Mouse (Mus musculus) adipocyte (in vitro differentiated cells): Measurements from ENCODE around the gene Sept6.
A peak's percentile ranks its signal among the peaks of the same experiment; 100 is the strongest.
"Not testable (repeated sequence)": the region's sequence is repeated elsewhere in the genome, so short reads cannot be mapped to it uniquely, and the experiment has no call there.

ENCODE experiments used
- DNase-seq: peaks from one replicate; pipeline ENCODE4 v3.0.0-alpha.2; 2016; ENCODE audit warnings: low spot score

Sept6 gene

DNA sequence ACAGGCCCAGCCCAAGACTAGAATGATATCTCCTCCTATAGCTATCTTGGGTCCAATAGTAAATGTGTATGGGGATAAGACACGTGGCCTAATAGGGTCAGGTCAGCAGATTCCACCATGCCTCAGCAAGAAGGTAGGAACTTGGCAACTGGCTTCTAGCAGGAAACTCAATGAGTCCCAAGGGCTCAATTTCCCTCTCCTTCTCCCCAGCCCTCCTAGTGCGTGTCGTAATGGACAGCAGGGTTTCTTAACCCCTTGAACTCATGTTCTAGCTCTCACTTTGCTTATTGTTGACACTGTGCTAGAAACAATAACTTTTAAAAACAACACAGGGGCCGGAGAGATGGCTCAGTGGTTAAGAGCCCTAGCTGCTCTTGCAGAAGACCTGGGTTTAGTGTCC is 22.1 kb downstream of the Sept6 start:
- peak; percentile 54 for DNase-seq

DNA sequence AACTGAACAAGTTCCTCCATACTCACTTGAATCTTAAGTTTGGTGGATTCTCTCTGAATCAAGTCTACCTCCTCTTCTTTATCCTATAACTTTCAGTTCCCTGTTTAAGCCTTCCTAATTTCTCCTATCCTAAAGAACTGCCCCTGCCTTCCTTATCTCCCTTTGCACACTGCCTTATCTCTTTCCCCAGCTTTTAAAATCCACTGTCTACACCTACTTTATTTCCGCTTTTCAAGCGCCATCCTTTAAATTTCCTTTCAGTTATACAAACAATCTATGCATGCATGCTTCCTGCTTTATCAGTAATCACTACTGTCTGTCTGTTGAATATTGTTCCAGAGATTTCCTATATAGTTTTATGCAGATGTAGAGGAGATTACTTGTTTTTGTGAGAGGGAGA is 34.9 kb downstream of the Sept6 start:
- no peak for DNase-seq

DNA sequence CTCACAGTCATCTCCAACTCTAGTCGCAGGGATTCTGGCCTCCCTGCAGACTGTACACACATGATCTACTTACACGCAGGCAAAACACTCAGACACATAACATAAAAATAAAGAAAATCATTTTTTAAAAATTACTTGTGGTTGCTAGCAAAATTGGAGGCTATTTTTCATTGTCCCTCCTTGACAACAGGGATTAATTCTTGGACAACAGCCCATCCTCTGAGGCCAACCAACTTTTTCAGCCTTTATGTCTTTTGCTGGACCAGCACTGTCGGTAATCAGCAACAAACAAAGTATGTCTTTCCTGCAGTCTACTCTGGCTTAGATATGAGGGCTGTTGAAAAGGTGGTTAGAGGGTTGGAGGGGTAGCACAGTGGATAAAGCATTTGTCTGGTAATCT is 50.5 kb downstream of the Sept6 start:
- peak; percentile 54 for DNase-seq

DNA sequence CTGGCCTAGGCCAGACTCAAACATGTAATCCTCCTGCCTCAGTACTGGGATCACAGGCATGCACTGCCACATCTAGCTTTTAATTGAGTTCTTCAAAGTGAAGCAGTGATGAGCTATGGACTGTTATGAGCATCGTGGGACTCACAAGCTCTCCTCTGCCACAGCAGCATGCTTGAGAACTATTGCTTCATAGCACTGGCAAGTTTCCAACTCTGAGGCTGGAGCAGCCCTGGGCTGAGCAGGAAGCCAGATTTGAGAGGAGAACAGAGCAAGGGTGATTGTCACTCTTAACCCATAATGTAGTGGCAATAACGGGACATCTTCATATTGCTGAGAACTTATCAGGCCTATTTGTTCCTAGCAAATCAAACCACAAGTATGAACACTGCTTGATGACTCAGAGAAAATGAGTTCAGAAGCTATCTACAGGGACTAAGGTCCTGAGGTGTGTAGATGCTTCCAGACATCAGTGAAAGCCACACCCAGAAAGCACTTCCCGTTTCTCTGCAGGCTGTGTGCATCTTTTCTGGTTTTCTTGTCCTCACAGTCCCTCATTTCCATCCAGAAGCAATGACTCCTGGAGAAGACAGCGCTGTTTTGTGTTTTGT is 51.7 kb downstream of the Sept6 start:
- DNase-seq = peak; percentile 93

DNA sequence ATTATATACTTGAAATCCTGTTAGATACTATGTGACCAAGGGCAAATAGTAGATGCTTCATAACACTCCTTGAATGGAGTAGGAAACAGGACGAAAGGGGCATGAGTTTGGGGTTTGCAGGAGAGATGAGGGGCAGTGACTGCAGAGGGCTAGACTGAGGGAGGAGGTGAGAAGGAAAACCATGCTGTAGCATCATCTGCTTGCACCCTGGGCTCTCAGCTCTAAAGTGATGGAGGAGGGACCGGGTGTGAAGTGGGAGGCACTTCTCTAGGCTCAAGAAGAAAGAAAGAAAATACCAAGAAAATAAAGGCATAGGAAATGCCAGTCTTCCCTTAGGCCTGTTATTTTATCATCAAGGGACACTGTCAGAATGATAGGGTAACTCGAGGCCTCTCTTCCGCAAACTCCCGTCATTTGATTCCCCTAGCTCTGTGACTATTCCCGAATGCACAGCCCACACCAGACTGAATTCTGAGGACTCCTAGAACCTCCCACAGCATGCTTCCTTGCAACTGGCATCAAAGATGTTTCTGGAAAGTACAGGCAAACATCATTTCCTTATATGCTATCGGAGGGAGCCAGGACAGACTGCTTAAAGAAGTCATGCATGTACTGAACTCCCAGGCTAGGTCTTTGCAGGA is 56.1 kb downstream of the Sept6 start:
- DNase-seq = no peak

DNA sequence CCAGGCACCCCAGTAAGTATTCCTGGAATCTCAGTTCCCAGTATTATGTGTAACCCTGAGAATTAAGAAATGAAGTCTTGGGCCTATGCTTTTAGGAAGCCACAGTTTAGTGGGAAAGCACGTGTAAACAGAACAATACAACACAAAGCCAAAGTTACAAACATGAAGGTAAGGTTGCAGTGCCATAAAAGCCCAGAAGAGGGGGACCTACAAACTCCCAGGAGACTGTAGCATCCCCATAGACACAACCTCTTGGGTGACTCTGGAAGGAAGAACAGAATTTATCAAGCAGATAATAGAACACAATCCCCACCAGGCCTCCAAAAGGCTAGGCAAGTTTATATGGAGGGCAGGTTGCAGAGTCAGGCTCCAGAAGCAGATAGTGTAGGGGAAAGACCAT is 61.0 kb downstream of the Sept6 start:
- DNase-seq = no peak

DNA sequence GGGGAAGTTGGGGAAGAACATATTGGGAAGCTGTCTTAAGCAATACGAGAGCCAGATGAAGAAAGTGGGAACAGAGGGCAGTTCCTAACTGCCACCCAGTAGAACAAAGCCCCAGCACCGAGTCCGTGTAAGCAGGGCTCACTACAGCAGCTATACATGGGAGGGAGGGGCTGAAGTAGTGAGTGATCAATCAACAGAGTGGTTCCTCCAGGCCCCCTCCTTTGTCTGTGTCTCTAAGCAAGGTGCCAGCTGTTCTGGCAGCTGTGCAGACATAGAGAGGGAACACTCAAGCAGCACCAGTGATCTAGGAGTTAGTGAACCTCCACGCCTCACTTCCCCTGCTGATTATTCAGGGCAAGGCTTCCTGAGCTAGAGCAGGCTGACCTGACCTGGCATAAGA is 61.9 kb downstream of the Sept6 start:
- peak; percentile 41 for DNase-seq

DNA sequence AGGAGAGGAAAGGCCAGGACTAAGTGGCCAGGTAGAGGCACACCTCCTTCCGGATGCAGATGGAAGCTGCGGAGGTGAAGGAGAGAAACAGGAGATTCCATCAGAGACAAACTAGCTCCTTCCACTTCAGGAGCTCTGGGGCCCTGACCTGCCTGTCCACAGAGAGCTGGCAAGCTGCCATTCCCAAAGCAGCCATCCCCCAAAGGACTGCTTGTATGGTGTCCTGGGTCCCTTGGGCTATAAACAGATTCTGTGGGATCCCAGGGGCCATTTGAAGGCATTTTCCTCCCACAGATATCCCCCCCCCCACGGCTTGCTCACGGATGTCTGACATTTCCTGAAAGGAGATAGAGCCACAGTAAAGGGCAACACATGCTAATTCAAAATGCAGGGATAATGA is 62.8 kb downstream of the Sept6 start:
- no peak for DNase-seq

DNA sequence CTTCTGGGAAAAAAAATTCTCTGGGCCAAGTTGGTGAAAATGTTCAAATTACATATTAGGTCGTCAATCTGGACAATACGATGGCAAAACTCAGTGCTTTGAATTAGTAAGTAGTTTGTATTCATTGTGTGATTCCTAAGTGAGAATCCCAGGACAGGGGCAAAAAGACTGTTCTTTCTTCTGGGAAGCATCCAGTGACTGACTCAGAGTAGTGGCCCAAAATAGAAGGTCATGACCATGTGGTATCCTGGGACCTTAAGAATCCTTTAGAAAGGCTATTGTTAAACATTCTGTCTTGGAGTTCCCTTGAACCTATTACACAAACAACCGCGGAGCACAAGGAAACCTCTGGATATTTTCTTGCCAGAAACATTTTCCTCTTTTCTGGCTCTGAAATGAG is 70.2 kb downstream of the Sept6 start:
- DNase-seq = peak; percentile 50

DNA sequence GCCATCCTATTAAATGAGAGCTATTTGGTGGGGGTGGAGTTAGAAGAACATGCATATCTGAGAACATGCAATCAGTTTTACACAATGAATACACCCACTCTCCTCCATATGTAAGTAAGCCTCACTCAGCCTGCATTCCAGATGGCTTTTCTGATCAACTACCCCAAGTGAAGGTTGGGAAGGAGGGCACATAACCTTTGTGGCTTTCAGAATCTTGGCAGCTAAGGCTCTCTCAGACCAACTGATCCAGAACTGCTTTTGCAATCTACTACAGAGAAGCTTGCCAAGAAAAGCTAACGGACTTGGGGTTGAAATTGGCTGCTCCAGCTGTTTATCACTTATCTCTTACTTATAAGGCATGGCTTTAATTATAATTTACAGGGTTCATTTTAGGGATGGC is 73.8 kb downstream of the Sept6 start:
- DNase-seq = peak; percentile 80

DNA sequence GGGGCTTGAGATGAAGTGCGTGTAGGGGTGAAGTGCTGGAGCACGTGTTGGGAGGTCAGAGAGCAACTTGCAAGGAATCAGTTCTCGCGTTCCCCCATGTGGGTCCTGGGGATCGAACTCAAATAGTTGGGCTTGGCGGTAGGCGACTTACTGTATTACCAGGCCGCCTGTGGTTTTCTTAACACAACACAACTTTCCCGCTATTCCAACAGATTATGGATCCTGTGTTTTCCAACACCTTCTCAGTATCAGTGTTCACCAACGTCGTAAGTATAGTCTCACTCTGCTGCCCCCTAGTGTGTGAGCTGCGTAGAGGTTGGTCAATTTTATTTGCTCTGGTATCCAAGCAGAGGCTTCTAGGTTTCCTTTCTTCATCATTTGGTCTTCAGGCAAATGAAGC is 80.3 kb downstream of the Sept6 start:
- DNase-seq = peak; percentile 51

DNA sequence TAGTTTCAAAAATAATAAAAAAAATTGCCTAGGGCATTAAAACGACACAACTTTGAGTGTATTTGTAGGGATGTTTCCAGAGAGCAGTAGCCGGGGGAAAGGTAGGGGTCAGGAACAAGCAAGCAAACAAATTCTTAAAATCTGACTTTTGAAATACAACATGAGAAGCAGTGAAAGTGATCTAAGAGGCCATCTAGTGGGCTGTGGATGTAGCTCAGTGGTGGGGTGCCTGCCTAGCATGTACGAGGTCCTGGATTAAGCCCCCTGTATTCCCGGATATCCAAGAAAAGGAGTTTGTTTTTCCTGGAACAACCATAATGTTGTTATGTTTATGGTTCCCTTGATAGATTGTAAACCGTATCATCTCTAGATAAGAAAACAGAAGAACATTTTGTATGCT is 85.1 kb downstream of the Sept6 start:
- peak; percentile 31 for DNase-seq

DNA sequence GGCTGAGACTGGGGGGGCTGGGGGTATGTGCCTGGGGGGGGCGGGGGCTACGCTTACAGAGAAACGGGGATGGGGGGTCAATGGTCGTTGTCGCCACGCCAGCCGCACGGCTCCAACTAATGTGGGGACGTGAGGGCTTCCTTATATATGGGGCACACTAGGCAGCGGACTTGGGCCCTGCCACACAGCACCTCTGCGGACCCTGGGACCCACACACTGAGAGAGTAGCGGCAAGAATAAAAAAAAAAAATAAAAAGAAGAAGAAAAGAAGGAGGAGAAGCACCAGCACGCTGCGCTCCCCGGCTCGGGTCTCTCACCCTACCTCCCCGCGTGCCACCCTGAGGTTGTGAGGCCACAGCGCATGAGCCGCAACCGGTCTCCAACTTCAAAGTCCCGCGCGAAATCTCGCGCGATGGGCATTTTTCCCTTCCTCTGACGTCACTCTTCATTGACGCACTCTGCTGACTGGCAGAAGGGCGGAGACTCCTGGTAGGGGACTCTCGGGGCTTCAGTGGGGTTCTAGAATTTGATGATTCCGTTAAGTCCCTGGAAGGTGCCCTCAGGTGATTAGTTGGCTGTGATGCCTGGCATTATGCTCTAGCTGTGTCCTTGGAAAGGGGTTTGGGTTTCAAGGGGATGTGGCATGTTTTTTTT is 88.4 kb downstream of the Sept6 start:
- DNase-seq = peak; percentile 92

DNA sequence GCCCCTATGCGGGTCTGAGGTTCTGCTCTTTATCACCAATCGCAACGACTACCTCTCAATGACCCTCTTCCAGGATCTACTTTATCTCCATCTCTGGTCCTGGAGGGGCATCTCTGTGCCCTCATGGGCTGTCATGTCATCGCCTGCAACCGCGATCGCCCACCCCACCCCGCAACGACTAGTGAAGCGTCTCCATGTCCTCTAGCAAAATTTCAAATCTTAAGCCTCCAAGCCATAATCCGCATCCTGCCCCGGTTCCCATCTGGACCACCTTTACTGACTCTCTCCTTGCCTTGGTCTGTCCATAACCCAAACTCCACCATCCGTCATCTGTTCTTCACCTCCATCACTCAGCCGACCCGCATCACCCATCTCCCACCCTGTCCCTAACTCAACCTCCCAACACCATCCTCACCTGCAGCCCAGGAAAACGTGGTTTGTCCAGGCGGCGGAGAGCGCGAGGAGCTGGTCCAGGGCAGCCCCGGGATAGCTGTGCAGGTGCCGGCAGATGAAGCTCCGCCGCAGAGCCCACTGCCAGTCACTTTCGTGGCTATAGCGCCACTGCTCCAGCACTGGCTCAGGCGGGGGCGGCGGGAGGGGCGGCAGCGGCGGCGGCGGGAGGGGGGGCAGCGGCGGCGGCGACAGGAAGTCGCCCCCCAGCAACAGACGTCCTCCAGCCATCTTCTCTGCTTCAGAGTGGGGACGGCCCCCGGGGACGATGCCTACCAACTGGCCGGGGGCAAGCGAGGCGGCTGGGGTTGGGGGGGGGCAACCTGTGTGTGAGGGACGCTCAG is 89.1 kb downstream of the Sept6 start, which contains the start of gene Nkrf:
TSS of gene Nkrf (minus strand) at position 579 of the 794 bp plus-strand sequence.
- DNase-seq = no peak

DNA sequence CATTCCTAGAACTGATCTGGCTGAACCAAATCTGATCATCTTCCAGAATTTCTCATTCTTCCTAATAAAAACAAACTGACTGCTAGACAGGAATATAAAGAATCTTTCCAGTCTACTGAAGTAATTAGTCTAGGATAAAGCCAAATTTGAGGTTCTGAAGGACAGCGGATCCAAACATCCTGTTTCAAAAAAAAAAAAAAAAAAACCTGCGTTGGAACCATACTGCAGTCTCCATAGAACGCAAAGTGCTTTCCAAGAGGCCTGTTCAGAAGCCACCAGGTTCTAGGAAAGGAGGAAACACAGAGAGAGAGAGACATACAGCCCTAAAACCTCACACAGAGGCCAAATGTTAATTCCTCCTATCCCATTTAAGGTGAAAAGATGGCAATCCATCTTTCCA is 89.9 kb downstream of the Sept6 start:
- DNase-seq = no peak

DNA sequence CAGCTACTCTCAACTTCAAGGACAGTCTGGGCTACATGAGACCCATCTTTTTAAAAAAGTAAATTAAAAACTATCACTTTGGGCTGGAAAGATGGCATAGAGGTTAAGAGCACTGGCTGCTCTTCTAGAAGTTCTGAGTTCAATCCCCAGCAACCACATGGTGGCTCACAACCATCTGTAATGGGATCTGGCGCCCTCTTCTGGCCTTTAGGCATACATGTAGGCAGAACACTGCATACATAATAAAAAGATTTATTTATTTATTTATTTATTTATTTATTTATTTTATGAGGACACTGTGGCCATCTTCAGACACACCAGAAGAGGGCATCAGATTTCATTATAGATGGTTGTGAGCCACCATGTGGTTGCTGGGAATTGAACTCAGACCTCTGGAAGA is 92.7 kb downstream of the Sept6 start:
- not testable (repeated sequence) for DNase-seq

DNA sequence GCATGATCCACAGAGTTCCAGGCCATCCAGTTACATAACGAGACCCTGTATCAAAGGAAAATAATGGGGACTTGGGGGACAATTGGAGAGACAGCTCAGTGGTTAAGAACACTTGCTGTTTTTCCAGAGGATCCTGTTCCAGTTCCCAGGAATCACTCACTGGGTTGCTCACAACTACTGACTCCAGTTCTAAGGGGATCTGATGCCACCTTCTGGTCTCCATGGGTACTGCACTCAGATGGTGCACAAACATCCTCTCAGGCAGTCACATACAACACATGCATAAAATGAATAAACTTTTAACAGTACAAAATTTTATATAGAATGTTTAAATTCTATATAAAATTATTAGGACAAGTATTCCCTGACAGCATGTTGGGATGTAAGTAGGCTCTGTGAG is 106.9 kb downstream of the Sept6 start:
- DNase-seq = no peak

DNA sequence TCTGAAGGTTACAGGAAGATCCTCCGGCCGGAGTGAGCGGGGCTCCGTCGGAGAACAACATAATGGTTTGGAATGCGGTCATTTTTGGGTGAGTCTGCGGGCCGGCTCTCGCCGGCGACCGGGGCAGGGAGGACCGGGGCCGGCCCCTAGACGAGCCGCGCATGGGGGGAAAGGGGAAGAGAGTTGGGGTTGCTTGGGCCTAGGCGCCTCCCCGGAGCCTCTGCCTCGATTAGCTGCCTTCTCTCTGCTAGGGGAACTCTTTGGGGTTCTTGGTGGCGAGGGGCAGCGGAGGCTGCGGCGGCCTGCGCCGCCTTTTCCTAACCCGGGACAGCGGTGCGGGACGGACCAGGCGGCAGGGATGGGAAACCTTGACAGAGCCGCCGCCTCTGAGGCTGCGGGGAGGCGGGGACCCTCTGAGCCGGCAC is 116.9 kb downstream of the Sept6 start:
- DNase-seq = peak; percentile 13

DNA sequence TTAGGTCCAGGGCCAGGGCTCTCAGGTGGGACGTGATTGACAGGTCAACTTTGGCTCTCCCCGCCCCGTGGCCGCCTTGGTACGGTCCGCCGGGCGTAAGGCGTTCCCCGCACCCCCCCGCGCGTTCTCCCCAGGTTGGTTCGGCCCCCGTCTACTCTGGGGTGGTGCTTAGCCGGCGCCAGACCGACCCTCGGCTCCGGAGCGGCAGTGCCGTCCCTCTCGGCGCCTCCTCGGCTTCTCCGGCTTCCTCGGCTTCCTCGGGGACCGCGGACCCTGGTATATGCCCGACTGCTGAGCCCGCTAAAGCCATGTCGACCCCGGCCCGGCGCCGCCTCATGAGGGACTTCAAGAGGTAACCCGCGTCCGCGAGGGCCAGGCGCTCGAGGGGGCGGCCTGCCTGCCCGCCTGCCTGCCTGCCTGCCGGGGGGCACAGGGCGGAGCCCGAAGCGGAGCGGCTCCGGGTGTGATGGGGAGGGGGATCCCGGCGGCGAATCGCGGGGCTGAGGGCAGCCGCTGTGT is 117.4 kb downstream of the Sept6 start:
- peak; percentile 83 for DNase-seq

DNA sequence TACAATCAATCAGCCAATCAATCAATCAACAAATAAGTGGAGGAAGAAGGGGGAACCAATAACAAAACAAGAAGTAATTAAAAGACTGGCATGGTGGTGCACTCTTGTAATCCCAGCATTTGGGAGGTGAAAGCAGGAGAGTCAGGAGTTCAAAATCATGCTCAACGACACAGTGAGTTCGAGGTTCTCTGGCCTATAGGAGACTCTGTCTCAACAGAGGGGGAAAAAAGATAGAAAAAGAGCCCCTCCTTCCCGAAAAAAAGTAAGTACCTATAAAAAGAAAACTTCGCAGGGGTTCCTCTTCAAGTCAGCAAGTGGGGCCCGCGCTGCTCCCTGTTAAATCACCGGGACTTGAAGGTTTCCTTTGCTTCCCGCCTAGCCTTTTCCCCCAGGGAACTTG is 117.8 kb downstream of the Sept6 start, which contains the start of the genes Ube2a and C330007P06Rik:
TSS of gene Ube2a (plus strand) at position 136 of the 400 bp plus-strand sequence.
TSS of gene C330007P06Rik (minus strand) at position 347 of the 400 bp plus-strand sequence.
- DNase-seq = no peak

DNA sequence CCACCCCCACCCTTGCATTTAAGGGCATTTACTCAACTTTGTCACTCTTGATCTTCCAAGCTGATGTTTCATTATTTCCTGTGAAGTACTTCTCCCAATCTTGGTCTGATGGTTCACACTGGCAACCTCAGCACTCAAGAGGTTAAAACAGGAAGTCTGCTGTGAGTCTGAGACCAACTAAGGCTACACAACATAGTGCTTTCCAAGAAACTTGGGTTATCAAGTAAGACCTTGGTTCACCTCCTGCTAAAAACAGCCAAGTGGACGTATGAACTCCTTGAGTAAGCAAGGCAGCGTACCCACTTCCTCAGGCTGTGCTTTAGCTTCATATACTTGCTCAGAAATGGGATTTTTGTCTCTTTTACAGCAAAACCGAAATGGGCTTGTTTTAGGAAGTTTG is 121.2 kb downstream of the Sept6 start:
- DNase-seq = no peak

DNA sequence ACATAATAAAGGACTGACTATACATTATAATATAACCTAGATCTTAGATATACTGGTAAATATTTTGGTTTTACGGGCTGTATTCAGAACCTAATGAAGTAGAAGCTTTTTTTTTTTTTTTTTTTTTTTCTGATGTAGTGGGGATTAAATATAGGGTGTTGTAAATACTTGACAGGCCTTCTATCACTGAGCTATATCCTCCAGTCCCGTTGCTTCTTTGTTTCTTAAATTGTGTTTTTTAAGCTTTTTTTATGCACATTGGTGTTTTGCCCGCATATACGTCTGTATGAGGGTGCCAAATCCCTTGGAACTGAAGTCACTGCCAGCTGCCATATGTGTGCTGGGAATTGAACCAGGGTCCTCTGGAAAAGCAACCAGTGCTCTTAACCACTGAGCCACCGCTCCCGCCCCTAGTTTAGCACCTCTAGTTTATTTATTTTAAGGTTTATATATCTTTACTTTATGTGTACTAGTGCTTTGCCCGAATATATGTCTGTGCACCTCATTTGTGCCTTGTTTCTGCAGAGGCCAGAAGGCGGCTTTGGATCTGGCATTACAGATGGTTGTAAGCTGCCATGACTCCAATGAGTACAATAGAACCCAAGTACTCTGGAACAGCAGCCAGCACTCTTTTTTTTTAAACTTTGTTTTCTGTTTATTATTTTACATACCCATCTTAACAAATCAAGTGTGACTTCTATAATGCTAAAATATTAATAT is 126.8 kb downstream of the Sept6 start:
- peak; percentile 14 for DNase-seq
